Mouse (Mus musculus) hindbrain, embryonic 13.5 days (tissue): ENCODE data around the gene Ak9. TPM values are rescaled to one million over a fixed set of nuclear protein-coding genes. Genes with fewer than 3 reads are reported as not detected.

Experiments used
- ATAC-seq: fragments of 200-750 bp; cut with Nextera tagmentation; 2 replicates; pipeline ENCODE4 v1.8.0; 2017; ENCODE audit warnings: moderate TSS enrichment; ENCODE audit not compliant: low FRiP score
- H3K27ac ChIP-seq: fragments of 300-500 bp; sonication (generic); 2 replicates; pipeline ENCODE4 v1.5.1; 2015; ENCODE audit warnings: inconsistent platforms, mild to moderate bottlenecking, moderate library complexity
- H3K27me3 ChIP-seq: fragments of 300-500 bp; sonication (generic); 2 replicates; pipeline ENCODE4 v1.6.1; 2015; ENCODE audit warnings: mild to moderate bottlenecking, inconsistent platforms
- H3K36me3 ChIP-seq: fragments of 300-500 bp; sonication (generic); 2 replicates; pipeline ENCODE4 v1.6.1; 2015; ENCODE audit warnings: mild to moderate bottlenecking, inconsistent platforms
- H3K4me1 ChIP-seq: fragments of 300-500 bp; sonication (generic); replicated peaks from 2 replicates; pipeline ENCODE4 v1.6.1; 2015; ENCODE audit warnings: inconsistent platforms
- H3K4me2 ChIP-seq: fragments of 300-500 bp; sonication (generic); 2 replicates; pipeline ENCODE4 v1.6.1; 2015; ENCODE audit warnings: inconsistent platforms, mild to moderate bottlenecking, moderate library complexity
- H3K4me3 ChIP-seq: fragments of 300-500 bp; sonication (generic); 2 replicates; pipeline ENCODE4 v1.5.1; 2015; ENCODE audit warnings: mild to moderate bottlenecking, inconsistent platforms
- H3K9ac ChIP-seq: fragments of 300-500 bp; sonication (generic); 2 replicates; pipeline ENCODE4 v1.6.1; 2015; ENCODE audit warnings: mild to moderate bottlenecking, inconsistent platforms
- H3K9me3 ChIP-seq: fragments of 300-500 bp; sonication (generic); 2 replicates; pipeline ENCODE4 v1.6.1; 2016; ENCODE audit warnings: inconsistent platforms
- WGBS: fragments of 180-500 bp; shearing (Covaris S2); methylation state at CpG from one replicate; pipeline ENCODE4 v1.1.7; 2015; 5-methylcytosine and 5-hydroxymethylcytosine counted together
- polyA plus RNA-seq: library from polyadenylated mRNA; unstranded; fragments of >200 nt; fragmentation: Nextera tagmentation; extraction: Ambion mirVana; gene quantifications from 2 replicates; pipeline ENCODE4 v1.2.1, GENCODE M21; 2015

Ak9 gene
- polyA plus RNA-seq, 1 experiment from 2014 or later, result 0.26 TPM

DNA sequence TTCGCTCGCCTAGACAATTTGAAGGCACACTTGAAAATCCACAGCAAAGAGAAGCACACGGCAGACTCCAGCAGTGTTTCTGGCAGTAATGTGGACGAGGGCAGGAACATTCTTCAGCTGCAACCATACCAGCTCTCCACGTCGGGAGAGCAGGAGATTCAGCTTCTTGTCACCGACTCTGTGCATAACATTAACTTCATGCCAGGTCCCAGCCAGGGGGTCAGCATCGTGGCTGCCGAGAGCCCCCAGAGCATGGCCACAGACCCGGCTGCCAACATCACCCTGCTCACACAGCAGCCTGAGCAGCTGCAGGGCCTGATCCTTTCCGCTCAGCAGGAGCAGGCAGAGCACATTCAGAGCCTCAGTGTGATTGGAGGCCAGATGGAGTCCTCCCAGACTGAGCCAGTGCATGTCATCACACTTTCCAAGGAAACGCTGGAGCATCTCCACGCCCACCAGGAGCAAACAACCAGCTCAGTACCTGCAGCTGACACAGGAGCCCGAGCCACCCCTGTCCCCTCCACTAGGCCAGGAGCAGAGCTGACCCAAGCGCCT is 160.7 kb downstream of the Ak9 start:
- no peaks in the 10 kb centered on the region for H3K27me3 ChIP-seq
- peaks cover 71% of the 10 kb centered on the region for H3K36me3 ChIP-seq
- no peak overlapping the region for H3K4me2 ChIP-seq
- ATAC-seq, result no peak
- no peaks in the 10 kb centered on the region for H3K9me3 ChIP-seq
- H3K4me1 ChIP-seq, result peaks cover 14% of the 10 kb centered on the region
- H3K4me3 ChIP-seq, result no peak overlapping the region
- no peak overlapping the region for H3K9ac ChIP-seq
- H3K27ac ChIP-seq, result peak overlapping the region; percentile 35; the same call in 1 of the 2 replicates
- WGBS, result 32% methylated on average over 15 of the region's 15 CpGs

DNA sequence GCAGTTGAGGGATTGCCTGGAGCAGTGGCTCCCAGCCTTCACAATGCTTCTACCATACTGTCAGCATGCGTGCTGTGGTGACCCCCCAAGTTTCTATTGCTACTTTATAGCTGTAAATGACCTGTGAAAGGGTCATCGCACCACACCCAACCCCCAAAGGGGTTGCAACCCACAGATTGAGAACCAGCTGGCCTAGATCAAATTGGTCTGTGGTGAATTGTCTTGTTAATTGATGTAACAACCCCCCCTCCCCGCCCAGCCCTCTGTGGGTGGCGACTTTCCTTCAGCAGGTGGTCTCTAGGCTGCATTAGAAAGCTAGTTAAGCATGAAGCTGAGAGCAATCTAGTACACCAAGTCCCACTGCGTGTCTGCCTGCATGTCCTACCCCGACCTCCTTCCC is 163.5 kb downstream of the Ak9 start:
- Histone ChIP-seq H3K4me2 (no peak overlapping the region), H3K27me3 (no peaks in the 10 kb centered on the region), H3K9ac (no peak overlapping the region), H3K4me3 (no peak overlapping the region), H3K9me3 (no peaks in the 10 kb centered on the region), H3K36me3 (peaks cover 46% of the 10 kb centered on the region), H3K4me1 (peaks cover 5% of the 10 kb centered on the region; the same call in 1 of the 2 replicates), H3K27ac (no peak overlapping the region)
- 26% methylated on average over 6 of the region's 6 CpGs for WGBS
- ATAC-seq, result no peak

DNA sequence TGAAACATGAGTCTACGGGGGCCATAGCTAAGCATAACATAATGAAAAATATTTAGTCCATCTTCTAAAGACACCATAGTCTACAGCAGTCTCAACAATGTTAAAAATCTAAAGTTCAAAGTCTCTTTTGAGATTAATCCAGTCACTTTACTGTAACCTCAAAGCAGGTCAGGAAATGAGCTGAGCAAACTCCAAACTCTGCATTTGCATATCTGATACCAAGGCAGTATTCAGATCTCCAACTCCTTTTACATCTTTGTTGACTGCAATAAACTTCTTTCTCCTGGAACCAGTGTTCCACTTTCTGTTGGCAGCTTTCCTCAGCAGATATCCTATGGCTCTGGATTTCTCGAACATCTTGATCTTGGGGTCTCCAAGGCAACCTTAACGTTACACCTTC is 166.9 kb downstream of the Ak9 start:
- no peak overlapping the region for H3K9ac ChIP-seq
- 0 out of 2 replicates have a peak, but pooled peaks cover 3% of the 10 kb centered on the region for H3K27me3 ChIP-seq
- no peaks in the 10 kb centered on the region for H3K9me3 ChIP-seq
- no peak overlapping the region for H3K4me3 ChIP-seq
- no peak overlapping the region for H3K4me2 ChIP-seq
- H3K4me1 ChIP-seq, result peaks cover 3% of the 10 kb centered on the region
- peaks cover 24% of the 10 kb centered on the region for H3K36me3 ChIP-seq
- WGBS, result 90% methylated on average over 3 of the region's 3 CpGs
- H3K27ac ChIP-seq, result no peak overlapping the region
- ATAC-seq, result no peak

DNA sequence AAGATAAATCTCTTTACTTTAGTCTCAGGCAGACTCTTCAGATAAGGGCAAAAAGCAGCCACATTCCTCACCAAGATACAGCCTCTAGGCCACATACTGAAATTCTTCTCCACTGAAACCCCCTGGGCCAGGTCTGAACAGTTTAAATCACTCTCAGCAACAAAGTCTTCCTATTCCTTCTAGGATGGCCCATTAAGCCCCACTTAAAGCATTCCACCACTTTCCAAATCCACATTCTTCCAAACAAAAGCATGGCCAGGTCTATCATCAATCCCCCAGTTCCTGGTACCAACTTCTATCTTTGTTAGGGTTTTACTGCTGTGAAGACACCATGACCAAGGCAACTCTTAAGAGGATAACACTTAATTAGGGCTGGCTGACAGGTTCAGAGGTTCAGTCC is 168.8 kb downstream of the Ak9 start:
- H3K4me1 ChIP-seq, result peaks cover 22% of the 10 kb centered on the region
- H3K9ac ChIP-seq, result no peak overlapping the region
- H3K27me3 ChIP-seq, result 0 out of 2 replicates have a peak, but pooled peaks cover 3% of the 10 kb centered on the region
- no peak for ATAC-seq
- no peak overlapping the region for H3K4me3 ChIP-seq
- H3K4me2 ChIP-seq, result no peak overlapping the region
- H3K36me3 ChIP-seq, result peaks cover 13% of the 10 kb centered on the region
- no peak overlapping the region for H3K27ac ChIP-seq
- no peaks in the 10 kb centered on the region for H3K9me3 ChIP-seq

DNA sequence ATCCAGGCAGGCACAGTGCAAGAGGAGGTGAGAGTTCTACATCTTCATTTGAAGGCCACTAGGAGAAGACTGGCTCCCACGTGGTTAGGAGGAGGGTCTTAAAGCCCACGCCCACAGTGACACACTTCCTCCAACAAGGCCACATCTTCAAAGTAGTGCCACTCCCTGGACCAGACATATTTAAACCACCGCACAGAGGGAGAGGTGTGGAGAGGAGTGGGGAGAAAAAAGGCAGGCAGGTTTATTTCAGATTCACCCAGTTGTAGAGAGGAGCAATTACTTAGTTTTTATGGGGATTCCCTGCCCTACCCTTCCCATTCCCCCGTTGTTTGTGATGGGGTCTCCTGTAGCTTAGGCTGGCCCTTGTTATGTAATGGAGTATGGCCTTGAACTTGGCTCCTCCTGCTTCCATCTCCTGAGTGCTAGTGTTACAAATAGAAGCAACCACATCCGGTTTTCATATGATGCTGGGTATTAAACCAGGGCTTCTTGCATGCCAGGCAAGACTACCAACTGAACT is 169.2 kb downstream of the Ak9 start:
- no peaks in the 10 kb centered on the region for H3K9me3 ChIP-seq
- ATAC-seq, result no peak
- H3K9ac ChIP-seq, result no peak overlapping the region
- H3K27me3 ChIP-seq, result 0 out of 2 replicates have a peak, but pooled peaks cover 3% of the 10 kb centered on the region
- H3K4me2 ChIP-seq, result no peak overlapping the region
- peaks cover 26% of the 10 kb centered on the region for H3K4me1 ChIP-seq
- WGBS, result 85% methylated on average over 5 of the region's 5 CpGs
- peaks cover 11% of the 10 kb centered on the region for H3K36me3 ChIP-seq
- H3K27ac ChIP-seq, result no peak overlapping the region
- H3K4me3 ChIP-seq, result no peak overlapping the region

DNA sequence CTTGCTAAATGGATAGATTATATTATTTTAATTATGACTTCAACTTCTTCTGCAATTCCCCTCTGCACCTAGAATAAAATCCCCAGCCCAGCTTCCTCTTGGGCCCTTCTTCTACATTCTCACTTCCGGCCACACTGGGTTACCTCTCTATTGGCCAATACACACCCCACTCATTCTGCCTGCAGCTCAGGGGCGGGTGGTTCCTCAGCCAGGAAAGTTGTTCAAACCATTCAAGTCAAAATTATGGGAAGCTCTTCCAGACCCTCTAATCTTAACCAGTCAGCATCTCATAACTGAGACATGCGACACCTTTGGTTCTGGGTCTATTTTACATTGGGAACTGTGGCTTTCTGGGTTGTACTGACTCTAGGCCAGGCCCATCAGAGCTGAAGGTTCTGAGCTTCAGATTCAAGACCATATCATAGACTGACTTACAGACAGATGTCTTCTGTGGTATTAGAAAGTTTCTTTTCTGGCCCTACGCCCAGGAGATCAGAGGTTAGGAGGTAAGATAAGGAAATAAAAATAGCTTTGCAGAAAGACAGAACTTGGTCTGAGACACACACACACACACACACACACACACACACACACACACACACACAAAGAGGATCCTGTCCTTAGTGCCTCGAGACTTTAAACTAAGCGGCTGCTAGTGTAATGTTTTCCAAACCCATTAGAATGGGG is 170.1 kb downstream of the Ak9 start:
- ATAC-seq, result no peak
- H3K9ac ChIP-seq, result no peak overlapping the region
- H3K4me1 ChIP-seq, result peaks cover 29% of the 10 kb centered on the region
- no peaks in the 10 kb centered on the region for H3K9me3 ChIP-seq
- H3K27me3 ChIP-seq, result 0 out of 2 replicates have a peak, but pooled peaks cover 3% of the 10 kb centered on the region
- H3K4me3 ChIP-seq, result no peak overlapping the region
- 89% methylated on average over 6 of the region's 6 CpGs for WGBS
- H3K36me3 ChIP-seq, result peaks cover 3% of the 10 kb centered on the region; the same call in 1 of the 2 replicates
- no peak overlapping the region for H3K4me2 ChIP-seq
- no peak overlapping the region for H3K27ac ChIP-seq

DNA sequence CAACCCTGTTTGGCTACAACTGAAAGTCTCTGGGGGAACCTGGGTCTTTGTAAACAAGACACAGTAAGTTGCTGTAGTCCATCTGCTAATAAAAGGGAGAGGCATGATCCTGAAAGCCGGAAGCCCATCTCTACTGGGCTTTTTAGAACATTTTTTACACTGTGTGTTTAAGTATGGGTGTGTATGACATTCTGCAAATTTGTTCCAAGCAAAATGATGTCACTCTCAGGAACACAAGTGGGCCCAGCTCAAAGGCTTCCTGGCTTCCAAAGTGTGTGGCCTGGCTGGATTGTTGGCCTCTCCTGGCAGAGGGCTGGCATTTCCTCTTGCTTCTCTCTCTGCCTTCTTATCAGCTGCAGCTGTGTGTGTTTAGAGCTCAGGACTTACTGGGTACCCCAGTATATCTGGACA is 171.2 kb downstream of the Ak9 start:
- no peak overlapping the region for H3K4me2 ChIP-seq
- H3K4me3 ChIP-seq, result no peak overlapping the region
- ATAC-seq, result no peak
- 93% methylated on average over 1 of the region's 1 CpGs for WGBS
- H3K27me3 ChIP-seq, result 0 out of 2 replicates have a peak, but pooled peaks cover 3% of the 10 kb centered on the region
- H3K27ac ChIP-seq, result no peak overlapping the region
- peaks cover 30% of the 10 kb centered on the region for H3K4me1 ChIP-seq
- peaks cover 11% of the 10 kb centered on the region for H3K36me3 ChIP-seq
- no peaks in the 10 kb centered on the region for H3K9me3 ChIP-seq
- H3K9ac ChIP-seq, result no peak overlapping the region

DNA sequence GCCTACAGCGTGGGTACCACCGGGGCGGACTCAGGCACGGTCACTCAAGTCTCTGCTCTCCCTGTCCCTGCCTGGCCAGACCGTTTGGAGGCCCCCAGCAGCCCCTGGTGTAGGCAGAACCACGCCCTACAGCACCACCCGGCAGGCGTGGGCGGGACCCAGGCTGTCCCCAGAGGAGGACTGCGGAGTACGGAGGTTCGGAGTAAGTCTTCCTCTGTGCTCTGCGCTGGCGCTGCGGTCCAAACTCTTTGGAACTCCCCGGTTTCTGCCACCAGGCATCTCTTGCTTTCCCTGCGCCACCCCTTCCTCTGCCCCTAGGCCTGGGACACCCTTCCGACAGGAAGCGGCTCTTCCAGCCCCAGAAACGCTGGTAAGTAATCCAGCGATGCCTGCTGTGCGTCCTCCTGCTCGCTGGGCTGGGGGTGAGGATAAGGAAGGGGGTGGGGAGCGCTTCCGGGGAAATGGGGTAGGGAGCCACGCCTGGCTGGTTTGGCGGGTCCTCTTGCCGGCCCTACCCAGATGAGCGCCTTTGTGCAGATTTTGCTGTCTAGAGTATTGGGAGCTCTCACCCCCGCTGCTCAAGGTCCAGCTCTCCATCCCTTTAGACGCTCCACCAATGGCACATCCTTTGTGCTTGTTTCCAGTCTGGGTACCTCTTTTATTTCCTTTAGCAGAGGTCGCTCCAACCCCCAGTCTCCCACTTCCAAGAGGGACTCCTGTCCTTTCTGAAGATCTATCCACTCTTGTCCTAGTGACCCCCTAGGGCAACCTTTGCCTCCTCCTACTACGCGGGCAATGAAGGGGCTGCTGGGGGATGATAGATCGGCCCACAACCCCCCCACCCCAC is 172.6 kb downstream of the Ak9 start, which contains the start of gene Mical1:
TSS of gene Mical1 (plus strand) at position 144 of the 847 bp plus-strand sequence.
- H3K4me3 ChIP-seq, result peak within 1 kb of the TSS; percentile 61
- peaks cover 17% of the 10 kb centered on the region for H3K36me3 ChIP-seq
- H3K27ac ChIP-seq, result peak within 1 kb of the TSS; percentile 84
- H3K9ac ChIP-seq, result peak within 1 kb of the TSS; percentile 80
- 0 out of 2 replicates have a peak, but pooled peaks cover 3% of the 10 kb centered on the region for H3K27me3 ChIP-seq
- ATAC-seq, result peak; percentile 67
- no peaks in the 10 kb centered on the region for H3K9me3 ChIP-seq
- WGBS, result under 1% methylated on average over 35 of the region's 35 CpGs
- H3K4me1 ChIP-seq, result peaks cover 34% of the 10 kb centered on the region
- peak within 1 kb of the TSS; percentile 87 for H3K4me2 ChIP-seq

DNA sequence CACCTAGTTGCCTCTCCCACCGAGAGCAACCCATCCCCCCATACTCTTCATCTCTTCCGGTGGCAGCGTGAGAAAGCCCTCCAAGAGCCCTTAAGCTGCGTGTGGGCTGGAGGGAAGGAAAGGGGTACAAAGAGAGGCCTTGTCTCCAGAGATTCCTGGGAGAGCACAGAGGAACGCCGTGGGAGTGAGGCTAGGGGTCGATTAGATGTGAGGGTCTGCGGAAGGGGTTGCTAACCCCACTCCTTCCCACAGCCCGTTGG is 173.2 kb downstream of the Ak9 start:
- Histone ChIP-seq H3K27ac (peak overlapping the region; percentile 84), H3K4me1 (peaks cover 34% of the 10 kb centered on the region), H3K27me3 (0 out of 2 replicates have a peak, but pooled peaks cover 3% of the 10 kb centered on the region), H3K36me3 (peaks cover 22% of the 10 kb centered on the region), H3K9me3 (no peaks in the 10 kb centered on the region), H3K4me3 (peak overlapping the region; percentile 61), H3K4me2 (peak overlapping the region; percentile 87), H3K9ac (peak overlapping the region; percentile 80)
- ATAC-seq, result no peak; the same call in none of the 2 replicates
- 0% methylated on average over 9 of the region's 9 CpGs for WGBS

DNA sequence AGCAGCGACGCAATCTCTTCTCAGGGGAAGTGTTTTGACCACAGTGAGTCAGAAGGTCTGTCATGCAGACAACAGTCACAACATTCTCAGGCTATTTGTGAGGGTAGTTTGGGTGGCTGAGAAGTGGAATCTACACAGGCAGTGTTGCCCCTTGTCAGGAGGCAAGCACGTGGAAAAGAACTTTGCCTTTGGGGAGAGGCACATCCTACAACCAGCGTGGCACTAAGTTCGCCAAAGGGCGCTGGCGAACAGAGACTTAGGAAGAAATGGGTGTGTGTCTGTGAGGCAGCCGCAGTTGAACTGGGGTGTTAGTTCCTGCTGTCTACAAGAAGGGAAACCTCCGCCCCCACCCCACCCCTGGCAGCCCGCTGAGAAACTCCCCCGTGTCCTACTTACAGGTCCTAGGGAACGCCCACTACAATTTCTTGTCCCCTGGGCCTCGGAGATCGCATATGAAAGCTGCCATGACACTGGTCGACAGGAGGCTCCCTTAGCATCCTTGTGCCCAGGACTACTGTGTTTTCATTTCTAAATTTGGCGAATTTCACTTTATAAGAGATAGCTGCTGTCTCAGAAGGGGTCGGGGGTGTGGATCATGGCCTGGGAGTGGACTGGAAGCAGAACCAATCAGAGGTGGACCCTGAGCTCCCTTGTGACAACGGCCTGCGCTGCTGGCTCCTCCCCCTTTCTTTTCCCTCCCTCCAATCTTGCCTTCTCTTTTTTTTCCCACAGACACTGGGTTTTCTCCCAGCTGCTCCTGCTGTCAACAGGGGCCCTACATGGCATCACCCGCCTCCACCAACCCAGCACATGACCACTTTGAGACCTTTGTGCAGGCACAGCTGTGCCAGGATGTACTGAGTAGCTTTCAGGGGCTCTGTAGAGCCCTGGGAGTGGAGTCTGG is 173.8 kb downstream of the Ak9 start:
- Histone ChIP-seq H3K27me3 (0 out of 2 replicates have a peak, but pooled peaks cover 3% of the 10 kb centered on the region), H3K9ac (peak overlapping the region; percentile 80), H3K27ac (peak overlapping the region; percentile 84), H3K4me3 (peak overlapping the region; percentile 61), H3K36me3 (peaks cover 28% of the 10 kb centered on the region), H3K4me1 (peaks cover 34% of the 10 kb centered on the region), H3K4me2 (peak overlapping the region; percentile 87), H3K9me3 (no peaks in the 10 kb centered on the region)
- peak; percentile 71 for ATAC-seq
- WGBS, result 2% methylated on average over 20 of the region's 20 CpGs

DNA sequence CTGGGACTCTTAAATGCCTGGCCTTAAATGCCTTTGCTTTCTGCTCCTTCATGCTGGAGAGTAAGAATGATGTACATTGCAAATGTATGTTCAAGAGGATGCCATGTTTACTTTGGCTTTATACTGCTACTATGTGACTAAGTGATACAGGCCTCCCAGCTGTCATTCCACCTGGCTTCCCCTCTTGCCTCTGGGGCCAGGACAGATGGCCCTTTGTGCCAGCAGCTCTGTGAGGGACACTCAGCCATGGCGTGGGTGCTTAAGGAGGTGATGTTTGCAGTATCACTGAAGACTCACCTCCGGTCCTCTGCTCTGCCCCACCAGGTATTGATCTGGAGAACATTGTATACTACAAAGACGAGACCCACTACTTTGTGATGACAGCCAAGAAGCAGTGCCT is 176.2 kb downstream of the Ak9 start:
- Histone ChIP-seq H3K9ac (no peak overlapping the region), H3K9me3 (no peaks in the 10 kb centered on the region), H3K4me2 (no peak overlapping the region), H3K4me3 (no peak overlapping the region), H3K36me3 (peaks cover 52% of the 10 kb centered on the region), H3K4me1 (peaks cover 34% of the 10 kb centered on the region), H3K27ac (no peak overlapping the region), H3K27me3 (no peaks in the 10 kb centered on the region)
- no peak for ATAC-seq
- WGBS, result 89% methylated on average over 3 of the region's 3 CpGs
